Comparison of ENCODE assay signal across 23 mouse cellular contexts in genomic region chr6:135264136-135264535, GRCm38 (mm10). TPM values are rescaled to one million over a fixed set of nuclear protein-coding genes. Genes with fewer than 3 reads are reported as not detected.
A peak's percentile ranks its signal among the peaks of the same experiment; 100 is the strongest.
DNase-seq lines count a peak whose midpoint lies in the region; ATAC-seq and TF ChIP-seq lines count a peak whose summit lies in the region.
"Had no signal": no experiment of that assay in that cellular context is flagged by ENCODE, and none has a peak within 500 bp of the region (broad histone marks: within the 10 kb centered on the region; RNA-seq: fewer than 3 reads in every experiment).

No protein-coding gene starts in this region.

- TF ChIP-seq POLR2A in MEL (IDR thresholded peaks at IDR 0.05; ENCODE audit: control insufficient read depth in 1 of 2, insufficient read depth in 1 of 2, low read depth in 1 of 2, low read length in 2 of 2, poor library complexity in 1 of 2), result no peak

- TF ChIP-seq CTCF in intestine, postnatal 0 days (IDR thresholded peaks at IDR 0.05; ENCODE audit: low read depth), result peak; percentile 48
- TF ChIP-seq CTCF in lung, postnatal 0 days (IDR thresholded peaks at IDR 0.05), result peak; percentile 50
- TF ChIP-seq CTCF in MEL (IDR thresholded peaks at IDR 0.05 in 2 of 3, conservative IDR thresholded peaks at IDR 0.05 in 1 of 3; ENCODE audit: control insufficient read depth in 1 of 3, insufficient read depth in 1 of 3, low read depth in 2 of 3, low read length in 3 of 3, poor library complexity in 1 of 3, severe bottlenecking in 1 of 3), result peak; percentile 9 to 51 (median 27); a peak in 4 of 6 replicates

- H3K36me3 ChIP-seq in intestine, postnatal 0 days (ENCODE audit: control insufficient read depth, insufficient read depth), result no peaks in the 10 kb centered on the region
- no peaks in the 10 kb centered on the region for H3K36me3 ChIP-seq in intestine, embryonic 16.5 days (ENCODE audit: control insufficient read depth, insufficient read depth, low read length)
- no peaks in the 10 kb centered on the region for H3K36me3 ChIP-seq in lung, postnatal 0 days (ENCODE audit: insufficient read depth, low read length)
- no peaks in the 10 kb centered on the region for H3K36me3 ChIP-seq in MEL (ENCODE audit: control insufficient read depth in 1 of 2, insufficient read depth in 2 of 2, low read length in 2 of 2)
- H3K36me3 ChIP-seq: embryonic facial prominence, embryonic 15.5 days; G1E; neural tube, embryonic 13.5 days had no signal

- TF ChIP-seq RAD21 in MEL (IDR thresholded peaks at IDR 0.05; ENCODE audit: low read depth, low read length), result peak; percentile 4

- 96% methylated on average over 6 of the region's 6 CpGs for WGBS in intestine, postnatal 0 days
- WGBS in intestine, embryonic 16.5 days, result 95% methylated on average over 6 of the region's 6 CpGs
- WGBS in lung, postnatal 0 days, result 94% methylated on average over 6 of the region's 6 CpGs

- ATAC-seq in intestine, postnatal 0 days, result no peak
- ATAC-seq in intestine, embryonic 16.5 days, result no peak
- no peak for ATAC-seq in lung, postnatal 0 days

- no peak overlapping the region for H3K9ac ChIP-seq in intestine, postnatal 0 days (ENCODE audit: low read depth, low read length)
- H3K9ac ChIP-seq in intestine, embryonic 16.5 days (ENCODE audit: low read depth, low read length), result no peak overlapping the region
- no peak overlapping the region for H3K9ac ChIP-seq in lung, postnatal 0 days (replicated peaks; ENCODE audit: low read depth)
- H3K9ac ChIP-seq in MEL (ENCODE audit: control insufficient read depth, low read depth, low read length, poor library complexity, severe bottlenecking), result no peak overlapping the region
- H3K9ac ChIP-seq: embryonic facial prominence, embryonic 15.5 days; neural tube, embryonic 13.5 days had no signal

- H3K27me3 ChIP-seq in intestine, postnatal 0 days (replicated peaks; ENCODE audit: control insufficient read depth, insufficient read depth, low read length), result no peaks in the 10 kb centered on the region
- no peaks in the 10 kb centered on the region for H3K27me3 ChIP-seq in intestine, embryonic 16.5 days (replicated peaks; ENCODE audit: control insufficient read depth, insufficient read depth, low read length)
- no peaks in the 10 kb centered on the region for H3K27me3 ChIP-seq in lung, postnatal 0 days (replicated peaks; ENCODE audit: insufficient read depth, low read length)
- H3K27me3 ChIP-seq in MEL (ENCODE audit: control insufficient read depth in 1 of 2, insufficient read depth in 2 of 2, low read length in 2 of 2), result no peaks in the 10 kb centered on the region
- H3K27me3 ChIP-seq: embryonic facial prominence, embryonic 15.5 days; neural tube, embryonic 13.5 days had no signal

- no peaks in the 10 kb centered on the region for H3K9me3 ChIP-seq in intestine, postnatal 0 days (ENCODE audit: control insufficient read depth)
- peaks cover 6% of the 10 kb centered on the region; the same call in 1 of the 2 replicates for H3K9me3 ChIP-seq in intestine, embryonic 16.5 days (ENCODE audit: control insufficient read depth, low read length)
- H3K9me3 ChIP-seq in lung, postnatal 0 days (ENCODE audit: low read length), result no peaks in the 10 kb centered on the region
- no peaks in the 10 kb centered on the region for H3K9me3 ChIP-seq in MEL (replicated peaks; ENCODE audit: insufficient read depth, low read length)
- H3K9me3 ChIP-seq: embryonic facial prominence, embryonic 15.5 days; neural tube, embryonic 13.5 days had no signal

- no peak overlapping the region for H3K27ac ChIP-seq in intestine, postnatal 0 days (ENCODE audit: low read depth, low read length)
- no peak overlapping the region for H3K27ac ChIP-seq in intestine, embryonic 16.5 days (ENCODE audit: low read length)
- H3K27ac ChIP-seq in lung, postnatal 0 days (ENCODE audit: low read length), result no peak overlapping the region
- no peak overlapping the region for H3K27ac ChIP-seq in MEL (ENCODE audit: control insufficient read depth, low read depth, low read length)
- H3K27ac ChIP-seq: embryonic facial prominence, embryonic 15.5 days; macrophage; neural tube, embryonic 13.5 days had no signal

- TF ChIP-seq EP300 in lung, postnatal 0 days (IDR thresholded peaks at IDR 0.05), result no peak
- TF ChIP-seq EP300 in MEL (IDR thresholded peaks at IDR 0.05; ENCODE audit: low read depth in 1 of 2, low read length in 2 of 2), result no peak

- H3K79me2 ChIP-seq in MEL (ENCODE audit: control insufficient read depth, insufficient read depth, low read length, poor library complexity), result no peaks in the 10 kb centered on the region

- H3K4me2 ChIP-seq in intestine, postnatal 0 days (replicated peaks; ENCODE audit: low read depth), result no peak overlapping the region
- H3K4me2 ChIP-seq in intestine, embryonic 16.5 days (ENCODE audit: low read depth, low read length), result no peak overlapping the region
- no peak overlapping the region for H3K4me2 ChIP-seq in lung, postnatal 0 days (replicated peaks; ENCODE audit: low read depth, low read length)
- H3K4me2 ChIP-seq: embryonic facial prominence, embryonic 15.5 days; midbrain, embryonic 11.5 days; neural tube, embryonic 13.5 days had no signal

- H3K4me3 ChIP-seq in intestine, postnatal 0 days (ENCODE audit: low read depth, low read length), result no peak overlapping the region
- no peak overlapping the region for H3K4me3 ChIP-seq in intestine, embryonic 16.5 days (ENCODE audit: low read length)
- no peak overlapping the region for H3K4me3 ChIP-seq in lung, postnatal 0 days (ENCODE audit: low read depth, low read length)
- no peak overlapping the region for H3K4me3 ChIP-seq in MEL (ENCODE audit: control insufficient read depth in 1 of 2, insufficient read depth in 1 of 2, low read depth in 2 of 2, low read length in 2 of 2)
- H3K4me3 ChIP-seq: embryonic facial prominence, embryonic 15.5 days; neural tube, embryonic 13.5 days had no signal

- DNase-seq in lung, postnatal 0 days (ENCODE audit: low spot score), result no peak
- DNase-seq in lung, postnatal 25 days (ENCODE audit: low spot score), result no peak
- DNase-seq in MEL (ENCODE audit: low read depth, low spot score) (peak; percentile 27), adipocyte (ENCODE audit: low spot score) (no peak)
- peak; percentile 25 for DNase-seq in induced T-regulatory cell, adult 2 months (ENCODE audit: low read depth)
- DNase-seq: adrenal gland, adult 8-10 months; heart, adult 18-20 months; kidney, adult 9 months; lung, adult 18-20 months; right cerebral cortex, adult 18-20 months; thymus, postnatal 36 days had no signal

- H3K4me1 ChIP-seq in intestine, postnatal 0 days (replicated peaks; ENCODE audit: control insufficient read depth, insufficient read depth, low read length), result no peaks in the 10 kb centered on the region
- H3K4me1 ChIP-seq in intestine, embryonic 16.5 days (ENCODE audit: control insufficient read depth, insufficient read depth, low read length), result no peaks in the 10 kb centered on the region
- no peaks in the 10 kb centered on the region for H3K4me1 ChIP-seq in lung, postnatal 0 days (ENCODE audit: insufficient read depth, low read depth, low read length)
- no peaks in the 10 kb centered on the region for H3K4me1 ChIP-seq in MEL (ENCODE audit: control insufficient read depth in 1 of 2, insufficient read depth in 2 of 2, low read length in 2 of 2)
- H3K4me1 ChIP-seq: neural tube, embryonic 13.5 days had no signal

TF ChIP-seq in MEL, 35 proteins besides CTCF, POLR2A, EP300 and RAD21:
- peak; percentile 32; the same call in 1 of the 2 replicates for TF ChIP-seq SMC3 (IDR thresholded peaks at IDR 0.05; ENCODE audit: low read depth, low read length)
- TF ChIP-seq MAFK (IDR thresholded peaks at IDR 0.05; ENCODE audit: borderline replicate concordance, low read depth, low read length), result no peak

RNA-seq across cellular contexts. Expression of gene Gsg1, which starts 10.0 kb away (rescaled TPM):
- 0.73 and 0.82 TPM in 2 replicates for polyA plus RNA-seq in intestine, postnatal 0 days (2015; fragmentation: Nextera tagmentation; extraction: Ambion mirVana)
- polyA plus RNA-seq in intestine, embryonic 16.5 days (2015; fragmentation: Nextera tagmentation; extraction: Ambion mirVana), result 0.33 and 0.47 TPM in 2 replicates
- 2.9 and 5.5 TPM in 2 replicates for polyA plus RNA-seq in lung, postnatal 0 days (2015; fragmentation: Nextera tagmentation; extraction: Ambion mirVana)
- total RNA-seq in MEL (2012; rRNA removed), result not detected in 2 replicates
- polyA plus RNA-seq in MEL (2012; ENCODE audit: insufficient read depth in 1 of 2, insufficient read length in 2 of 2, low read depth in 1 of 2, low replicate concordance in 2 of 2, missing spikeins in 1 of 2), result not detected
- total RNA-seq: adrenal gland, adult 8-10 months; G1E; gastrocnemius, adult 8-10 months; left cerebral cortex, postnatal 14 days had no signal
- polyA plus RNA-seq: G1E had no signal

RNA-seq across cellular contexts. Expression of gene Pbp2, which starts 46.1 kb away (rescaled TPM):
- polyA plus RNA-seq in intestine, postnatal 0 days (2015; fragmentation: Nextera tagmentation; extraction: Ambion mirVana), result not detected in 2 replicates
- polyA plus RNA-seq in intestine, embryonic 16.5 days (2015; fragmentation: Nextera tagmentation; extraction: Ambion mirVana), result 0.10 and 0.11 TPM in 2 replicates
- polyA plus RNA-seq in lung, postnatal 0 days (2015; fragmentation: Nextera tagmentation; extraction: Ambion mirVana), result 0.42 and 1.6 TPM in 2 replicates
- not detected in 2 replicates for total RNA-seq in MEL (2012; rRNA removed)
- polyA plus RNA-seq in MEL (2012; ENCODE audit: insufficient read depth in 1 of 2, insufficient read length in 2 of 2, low read depth in 1 of 2, low replicate concordance in 2 of 2, missing spikeins in 1 of 2), result not detected
- total RNA-seq: adrenal gland, adult 8-10 months; G1E; gastrocnemius, adult 8-10 months; heart, adult 18-20 months; hematopoietic stem cell, adult 5-6 weeks had no signal
- polyA plus RNA-seq: G1E; heart, embryonic 16.5 days; large intestine, adult 2 months; macrophage; midbrain, embryonic 11.5 days had no signal

Comparison
In these comparisons a context has a peak if more than half of its experiments do, and no peak if none do; other contexts are left out.
1. DNase-seq: peak in MEL (single experiment) and induced T-regulatory cell, adult 2 months (single experiment); none in lung, postnatal 0 days (single experiment), lung, postnatal 25 days (single experiment) and adipocyte (single experiment).
2. Peak in every context shown above with its lines, with median percentiles within 50 percentile points of each other: CTCF ChIP-seq.